Mouse (Mus musculus): ENCODE data around the gene Inka2. TPM values are rescaled to one million over a fixed set of nuclear protein-coding genes. Genes with fewer than 3 reads are reported as not detected.
A peak's percentile ranks its signal among the peaks of the same experiment; 100 is the strongest.

Gene Inka2
- total RNA-seq, 1 experiment, result 5.5 TPM

DNA sequence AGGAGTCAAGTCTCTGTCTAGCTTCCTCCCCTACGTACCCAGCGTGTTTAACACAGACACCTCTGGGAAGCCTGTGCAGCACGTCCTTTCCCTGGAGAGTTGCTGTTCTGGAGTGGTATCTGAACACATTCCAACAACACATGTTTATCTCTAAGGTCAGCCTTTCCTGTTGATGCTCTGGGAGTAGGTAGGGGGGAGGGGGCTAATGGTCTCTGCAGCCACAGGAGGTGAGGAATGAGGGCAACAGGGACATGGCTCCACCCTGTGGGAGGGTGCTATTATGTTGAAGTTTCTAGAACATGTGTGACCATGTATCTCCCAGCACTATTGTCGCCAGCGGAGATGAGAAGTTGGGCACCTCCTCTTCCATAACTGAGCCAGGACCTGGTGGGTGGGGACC is 3.0 kb upstream of the Inka2 start:
- no peak overlapping the region for H3K9ac ChIP-seq (ENCODE audit: insufficient read depth, low read depth, low read length, poor library complexity, severe bottlenecking)
- no peak for TF ChIP-seq ZC3H11A (IDR thresholded peaks at IDR 0.05; ENCODE audit: borderline replicate concordance, low read depth, low read length)
- TF ChIP-seq CHD2 (IDR thresholded peaks at IDR 0.05; ENCODE audit: low read depth, low read length), result no peak
- TF ChIP-seq ZNF384 (IDR thresholded peaks at IDR 0.05; ENCODE audit: low read depth, low read length), result no peak
- TF ChIP-seq MAFK (IDR thresholded peaks at IDR 0.05; ENCODE audit: insufficient read depth, low read depth, low read length), result no peak
- no peak overlapping the region for H3K27ac ChIP-seq (ENCODE audit: insufficient read depth, low read depth, low read length, poor library complexity, severe bottlenecking)
- H3K36me3 ChIP-seq (ENCODE audit: control insufficient read depth, insufficient read depth, low read length, poor library complexity, severe bottlenecking), result no peaks in the 10 kb centered on the region
- in situ Hi-C loops (cut with MboI; ENCODE audit: low sequenced_read_pairs in 2 of 2, unreplicated experiment in 2 of 2), result no loop called here
- H3K4me1 ChIP-seq (ENCODE audit: control insufficient read depth in 2 of 2, insufficient read depth in 2 of 2, low read length in 2 of 2, poor library complexity in 1 of 2), result no peaks in the 10 kb centered on the region
- no peak for DNase-seq (ENCODE audit: low read depth, low spot score)
- H3K4me3 ChIP-seq (ENCODE audit: insufficient read depth in 1 of 2, low read depth in 1 of 2, low read length in 2 of 2, poor library complexity in 1 of 2, severe bottlenecking in 1 of 2), result no peak overlapping the region
- H3K9me3 ChIP-seq (ENCODE audit: control insufficient read depth, insufficient read depth, low read depth, low read length), result no peaks in the 10 kb centered on the region

DNA sequence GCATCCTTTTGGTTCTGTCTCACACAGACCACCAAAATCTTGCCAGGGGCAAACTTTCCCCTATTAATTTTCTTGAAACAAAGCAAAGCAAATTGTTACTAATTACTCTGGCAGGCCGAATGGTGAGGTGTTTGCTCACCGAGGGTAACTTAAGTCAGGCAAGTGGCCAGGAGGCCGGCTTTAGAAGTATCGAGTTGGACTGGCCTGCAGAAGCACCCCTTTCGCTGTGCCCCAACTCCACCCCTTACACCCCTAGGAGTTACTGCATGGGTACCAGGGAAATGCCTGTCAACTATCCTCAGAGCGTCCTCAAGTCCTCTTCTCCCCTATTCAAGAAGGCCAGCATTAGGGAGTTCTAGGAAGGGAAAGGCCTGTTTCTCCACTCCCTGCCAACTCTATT is 828 bp upstream of the Inka2 start:
- Histone ChIP-seq H3K4me1 (ENCODE audit: control insufficient read depth in 2 of 2, insufficient read depth in 2 of 2, low read length in 2 of 2, poor library complexity in 1 of 2) (no peaks in the 10 kb centered on the region), H3K9me3 (ENCODE audit: control insufficient read depth, insufficient read depth, low read depth, low read length) (no peaks in the 10 kb centered on the region), H3K4me3 (ENCODE audit: insufficient read depth in 1 of 2, low read depth in 1 of 2, low read length in 2 of 2, poor library complexity in 1 of 2, severe bottlenecking in 1 of 2) (no peak overlapping the region), H3K36me3 (ENCODE audit: control insufficient read depth, insufficient read depth, low read length, poor library complexity, severe bottlenecking) (no peaks in the 10 kb centered on the region), H3K9ac (ENCODE audit: insufficient read depth, low read depth, low read length, poor library complexity, severe bottlenecking) (no peak overlapping the region), H3K27ac (ENCODE audit: insufficient read depth, low read depth, low read length, poor library complexity, severe bottlenecking) (no peak overlapping the region)
- in situ Hi-C loops (cut with MboI; ENCODE audit: low sequenced_read_pairs in 2 of 2, unreplicated experiment in 2 of 2), result no loop called here
- TF ChIP-seq CHD2 (IDR thresholded peaks at IDR 0.05; ENCODE audit: low read depth, low read length) (no peak), ZC3H11A (IDR thresholded peaks at IDR 0.05; ENCODE audit: borderline replicate concordance, low read depth, low read length) (no peak), ZNF384 (IDR thresholded peaks at IDR 0.05; ENCODE audit: low read depth, low read length) (no peak), MAFK (IDR thresholded peaks at IDR 0.05; ENCODE audit: insufficient read depth, low read depth, low read length) (no peak), HCFC1 (IDR thresholded peaks at IDR 0.05; ENCODE audit: borderline replicate concordance, insufficient read depth, low read length) (no peak)
- no peak for DNase-seq (ENCODE audit: low read depth, low spot score)

DNA sequence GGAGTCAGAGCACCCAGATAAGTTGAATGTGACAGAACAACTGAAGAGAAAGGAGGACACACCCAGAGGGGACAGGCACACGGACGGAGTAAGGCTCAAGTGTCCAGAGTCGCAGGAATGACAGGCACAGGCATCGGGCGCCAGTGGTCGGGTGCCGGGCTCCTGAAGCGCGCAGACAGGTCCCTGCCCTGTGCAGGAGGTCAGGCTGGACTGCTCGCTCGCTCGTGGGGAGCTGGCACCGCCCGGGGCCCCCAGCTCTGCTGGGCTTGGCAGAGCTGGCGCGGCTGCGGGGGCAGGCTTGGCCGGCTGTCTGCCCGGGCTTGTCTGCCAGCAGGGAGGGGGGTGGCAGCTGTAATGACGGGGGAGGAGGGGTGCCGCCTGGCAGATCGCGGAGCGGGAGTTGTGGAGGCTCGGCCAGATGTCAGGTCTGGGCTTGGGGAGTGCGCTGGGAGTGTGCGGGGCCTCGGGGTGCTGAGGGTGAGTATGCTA is 706 bp downstream of the Inka2 start:
- Histone ChIP-seq H3K4me3 (ENCODE audit: insufficient read depth in 1 of 2, low read depth in 1 of 2, low read length in 2 of 2, poor library complexity in 1 of 2, severe bottlenecking in 1 of 2) (peak overlapping the region; percentile 77 to 81), H3K9ac (ENCODE audit: insufficient read depth, low read depth, low read length, poor library complexity, severe bottlenecking) (peak overlapping the region; percentile 78), H3K27ac (ENCODE audit: insufficient read depth, low read depth, low read length, poor library complexity, severe bottlenecking) (no peak overlapping the region), H3K9me3 (ENCODE audit: control insufficient read depth, insufficient read depth, low read depth, low read length) (no peaks in the 10 kb centered on the region), H3K4me1 (ENCODE audit: control insufficient read depth in 2 of 2, insufficient read depth in 2 of 2, low read length in 2 of 2, poor library complexity in 1 of 2) (no peaks in the 10 kb centered on the region), H3K36me3 (ENCODE audit: control insufficient read depth, insufficient read depth, low read length, poor library complexity, severe bottlenecking) (no peaks in the 10 kb centered on the region; the same call in 1 of the 2 replicates)
- no peak for DNase-seq (ENCODE audit: low read depth, low spot score)
- TF ChIP-seq CHD2 (IDR thresholded peaks at IDR 0.05; ENCODE audit: low read depth, low read length) (no peak), HCFC1 (IDR thresholded peaks at IDR 0.05; ENCODE audit: borderline replicate concordance, insufficient read depth, low read length) (no peak), ZNF384 (IDR thresholded peaks at IDR 0.05; ENCODE audit: low read depth, low read length) (no peak), MAFK (IDR thresholded peaks at IDR 0.05; ENCODE audit: insufficient read depth, low read depth, low read length) (no peak), ZC3H11A (IDR thresholded peaks at IDR 0.05; ENCODE audit: borderline replicate concordance, low read depth, low read length) (no peak)
- in situ Hi-C loops (cut with MboI; ENCODE audit: low sequenced_read_pairs in 2 of 2, unreplicated experiment in 2 of 2), result no loop called here

DNA sequence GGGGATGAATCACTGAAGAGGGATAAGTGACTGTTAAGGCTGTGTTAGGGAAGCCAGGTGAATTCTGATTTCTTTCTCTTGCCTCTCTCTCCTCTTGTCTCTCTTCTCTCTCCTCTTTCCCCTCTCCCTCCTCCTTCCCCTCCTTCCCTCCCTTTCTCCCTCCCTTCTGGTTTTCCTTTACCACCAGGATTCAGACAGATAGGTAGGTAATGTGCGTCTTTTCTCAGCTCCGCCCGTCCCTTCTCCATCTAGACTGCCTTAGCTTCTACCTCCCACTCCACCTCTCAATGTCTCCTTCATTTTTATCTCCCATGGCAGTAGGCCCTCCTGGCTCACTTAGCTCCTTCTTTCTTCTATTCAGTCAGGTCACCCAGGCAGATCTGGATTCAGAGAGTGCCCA is 1.2 kb downstream of the Inka2 start:
- no peak for DNase-seq (ENCODE audit: low read depth, low spot score)
- Histone ChIP-seq H3K36me3 (ENCODE audit: control insufficient read depth, insufficient read depth, low read length, poor library complexity, severe bottlenecking) (no peaks in the 10 kb centered on the region; the same call in 1 of the 2 replicates), H3K4me1 (ENCODE audit: control insufficient read depth in 2 of 2, insufficient read depth in 2 of 2, low read length in 2 of 2, poor library complexity in 1 of 2) (no peaks in the 10 kb centered on the region), H3K27ac (ENCODE audit: insufficient read depth, low read depth, low read length, poor library complexity, severe bottlenecking) (no peak overlapping the region), H3K4me3 (ENCODE audit: insufficient read depth in 1 of 2, low read depth in 1 of 2, low read length in 2 of 2, poor library complexity in 1 of 2, severe bottlenecking in 1 of 2) (peak overlapping the region; percentile 77 to 81), H3K9me3 (ENCODE audit: control insufficient read depth, insufficient read depth, low read depth, low read length) (no peaks in the 10 kb centered on the region), H3K9ac (ENCODE audit: insufficient read depth, low read depth, low read length, poor library complexity, severe bottlenecking) (peak overlapping the region; percentile 78)
- TF ChIP-seq ZNF384 (IDR thresholded peaks at IDR 0.05; ENCODE audit: low read depth, low read length) (no peak), ZC3H11A (IDR thresholded peaks at IDR 0.05; ENCODE audit: borderline replicate concordance, low read depth, low read length) (no peak), CHD2 (IDR thresholded peaks at IDR 0.05; ENCODE audit: low read depth, low read length) (no peak), HCFC1 (IDR thresholded peaks at IDR 0.05; ENCODE audit: borderline replicate concordance, insufficient read depth, low read length) (no peak), MAFK (IDR thresholded peaks at IDR 0.05; ENCODE audit: insufficient read depth, low read depth, low read length) (no peak)
- in situ Hi-C loops (cut with MboI; ENCODE audit: low sequenced_read_pairs in 2 of 2, unreplicated experiment in 2 of 2), result no loop called here

Measured in ES-E14 (cell line).